Mouse (Mus musculus) MN1 (cell line): ENCODE results near the gene Trhr2.

Source experiments
- DNase-seq: peaks from one replicate; pipeline ENCODE4 v3.0.0-alpha.2; 2016; ENCODE audit warnings: low spot score

Trhr2 gene

DNA sequence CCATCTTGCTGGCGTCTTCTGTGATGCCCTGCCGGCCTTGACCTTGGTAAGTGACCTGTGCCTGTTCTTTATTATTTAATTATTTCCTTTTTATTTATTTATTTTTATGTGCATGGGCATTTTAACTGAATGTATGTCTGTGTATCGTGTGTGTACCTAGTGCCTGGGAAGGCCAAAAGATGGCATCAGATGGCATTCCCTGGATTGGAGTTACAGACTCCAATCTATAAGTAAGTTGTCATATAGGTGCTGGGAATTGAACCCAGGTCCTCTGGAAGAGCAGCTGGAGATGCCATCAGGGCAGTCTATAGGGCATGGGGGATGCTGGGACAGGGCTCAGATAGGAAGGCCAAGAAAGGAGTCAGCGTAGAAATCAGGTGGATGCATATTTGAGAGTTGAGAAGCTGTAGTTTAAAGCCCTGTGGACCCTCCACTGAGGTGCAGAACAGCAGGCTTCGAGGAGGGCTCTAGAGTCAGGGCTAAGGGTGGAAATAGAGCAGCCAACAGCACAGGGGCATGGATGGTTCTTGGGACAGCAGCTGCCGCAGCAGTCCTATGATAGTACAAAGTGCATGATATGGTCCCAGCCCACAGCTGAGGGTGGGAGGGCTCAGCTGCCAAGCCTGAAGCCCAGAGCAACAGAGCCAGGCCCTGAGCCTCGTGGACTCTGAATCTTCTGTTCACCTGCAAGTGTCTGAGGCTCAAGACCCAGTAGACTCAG is at the start of gene Trhr2:
Gene Trhr2, minus strand, starts transcription at position 51 of the 721 bp plus-strand sequence.
- no peak for DNase-seq

GRCm38 (mm10) chr8:122407678-122408077 is 47.1 kb upstream of the Trhr2 start:
- no peak for DNase-seq

- DNase-seq: no peak
Measured at GRCm38 (mm10) chr8:122405146-122405805, 44.7 kb upstream of the Trhr2 start.

GRCm38 (mm10) chr8:122398186-122398585 is 37.6 kb upstream of the Trhr2 start:
- no peak for DNase-seq

- no peak for DNase-seq
Measured at GRCm38 (mm10) chr8:122395291-122395690, 34.7 kb upstream of the Trhr2 start.

DNA sequence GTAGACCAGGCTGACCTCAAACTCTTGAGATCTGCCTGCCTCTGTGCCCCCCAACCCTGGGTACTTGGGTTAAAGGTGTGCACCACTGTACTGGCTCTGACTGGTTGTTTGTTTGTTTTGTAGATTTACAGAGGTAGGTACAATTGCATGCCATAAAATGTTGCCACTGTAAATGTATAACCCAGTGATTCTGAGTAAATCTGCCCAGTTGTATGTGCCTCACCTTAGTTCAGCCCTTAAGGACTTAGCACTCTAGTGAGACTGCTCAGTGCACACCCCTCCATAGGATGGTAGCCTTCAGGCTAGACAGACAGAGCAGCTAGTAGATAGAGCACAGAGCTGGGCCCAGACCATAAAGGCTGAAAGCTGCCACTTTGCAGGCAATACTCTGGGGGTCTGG is 33.2 kb upstream of the Trhr2 start:
- no peak for DNase-seq

DNA sequence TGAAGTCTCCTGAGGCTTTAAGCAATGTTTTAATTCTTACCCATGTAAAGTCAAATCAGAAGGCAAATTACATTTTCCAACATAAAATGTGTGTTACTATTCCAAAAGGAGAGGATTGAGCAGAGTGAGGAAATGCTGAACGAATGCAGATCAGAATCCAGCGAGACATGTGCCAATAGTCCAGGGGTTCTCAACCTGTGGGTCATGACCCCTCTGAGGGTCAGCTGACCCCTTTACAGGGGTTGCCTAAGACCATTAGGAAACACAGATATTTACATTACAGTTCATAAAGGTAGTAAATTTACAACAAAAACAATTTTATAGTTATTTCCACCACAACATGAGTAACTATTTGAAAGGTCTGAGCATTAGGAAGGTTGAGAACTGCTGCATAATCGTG is 30.2 kb upstream of the Trhr2 start:
- no peak for DNase-seq

- no peak for DNase-seq
Measured at GRCm38 (mm10) chr8:122389357-122389756, 28.8 kb upstream of the Trhr2 start.

DNA sequence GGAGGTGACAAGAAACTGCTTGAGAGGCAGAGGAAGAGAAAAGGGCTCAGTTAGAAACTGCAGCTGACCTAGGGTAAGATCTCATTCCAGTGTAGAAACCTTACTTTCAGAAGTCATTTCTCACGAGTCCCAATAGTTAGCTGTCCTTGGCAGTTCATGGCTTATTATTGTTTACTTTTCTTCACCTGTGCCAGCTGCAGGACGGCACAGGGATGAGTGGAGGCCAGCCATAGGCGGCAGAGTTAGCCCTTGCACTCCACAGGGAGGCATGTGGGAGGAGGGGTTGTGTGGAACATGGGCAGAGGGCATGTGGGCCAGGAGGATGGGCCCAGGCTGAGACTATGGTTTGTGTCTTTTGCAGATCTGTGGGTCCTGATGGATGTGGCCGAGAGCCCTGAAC is 22.5 kb upstream of the Trhr2 start:
- no peak for DNase-seq

DNA sequence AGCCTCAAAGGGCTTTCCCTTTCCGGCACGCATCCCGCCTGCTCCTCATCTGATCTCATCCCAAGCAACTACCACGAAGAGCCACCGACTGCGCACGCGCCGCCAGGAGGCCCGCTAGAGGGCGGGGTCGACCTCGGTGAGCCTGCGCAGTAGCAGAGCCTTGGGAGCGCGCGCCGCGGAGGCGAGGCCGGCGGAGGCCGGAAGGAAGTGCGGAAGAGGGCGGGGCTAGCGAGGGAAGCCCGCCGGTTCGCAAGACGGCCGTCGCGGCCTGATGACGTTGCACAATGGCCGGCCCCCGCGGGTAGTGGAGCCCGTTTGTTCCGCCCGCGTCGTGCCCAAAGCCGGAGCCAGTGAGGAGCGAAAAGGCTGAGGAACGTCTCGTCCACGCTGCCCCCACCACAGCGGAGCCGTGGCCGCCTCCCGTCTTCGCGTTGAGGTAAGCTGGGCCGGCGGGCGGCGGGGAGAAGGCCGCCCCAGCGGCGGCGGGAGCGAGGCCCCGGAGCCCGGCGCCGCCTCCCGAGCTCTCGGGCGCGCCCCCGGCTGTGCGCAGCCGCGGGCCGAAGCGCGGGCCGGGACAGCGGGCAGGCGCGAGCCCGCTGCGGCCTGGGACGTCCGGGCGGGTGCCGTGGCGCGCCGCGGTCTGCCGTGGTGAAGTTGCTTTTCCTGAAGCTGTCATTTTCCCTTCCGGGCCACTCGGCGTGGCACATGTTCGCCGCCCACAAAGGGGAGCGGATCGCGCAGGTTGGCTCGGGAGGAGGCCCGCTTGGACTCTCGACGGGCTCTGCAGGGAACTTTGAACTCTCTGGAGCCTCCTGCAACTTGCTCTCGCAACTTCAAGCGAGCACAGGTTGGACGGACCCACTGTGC is 16.1 kb upstream of the Trhr2 start, which contains the start of gene Zc3h18:
Gene Zc3h18, plus strand, starts transcription at position 245 of the 867 bp plus-strand sequence.
- peak; percentile 100 for DNase-seq

- DNase-seq: peak; percentile 56
Measured at GRCm38 (mm10) chr8:122375751-122376364, 15.3 kb upstream of the Trhr2 start.

- peak; percentile 27 for DNase-seq
Measured at GRCm38 (mm10) chr8:122375320-122375719, 14.8 kb upstream of the Trhr2 start.

DNA sequence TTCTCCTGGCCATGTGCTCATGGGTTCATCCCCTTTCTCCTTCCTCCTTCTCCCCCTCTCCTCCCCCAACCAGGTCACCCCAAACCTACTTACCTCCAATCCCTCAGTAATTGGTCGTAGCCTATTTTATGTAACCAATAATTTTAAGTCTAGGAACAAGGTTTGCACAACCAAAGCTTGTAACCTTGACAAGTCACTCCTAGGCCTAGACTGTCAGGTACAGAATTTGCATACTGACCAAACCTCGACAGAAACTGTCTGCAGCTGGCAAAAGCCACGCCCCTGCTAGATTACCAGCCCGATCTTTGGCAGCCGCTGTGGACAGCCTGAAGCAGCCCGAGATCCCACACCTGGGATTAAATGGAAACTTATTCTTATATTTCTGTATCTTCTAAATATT is 11.2 kb upstream of the Trhr2 start:
- no peak for DNase-seq

DNA sequence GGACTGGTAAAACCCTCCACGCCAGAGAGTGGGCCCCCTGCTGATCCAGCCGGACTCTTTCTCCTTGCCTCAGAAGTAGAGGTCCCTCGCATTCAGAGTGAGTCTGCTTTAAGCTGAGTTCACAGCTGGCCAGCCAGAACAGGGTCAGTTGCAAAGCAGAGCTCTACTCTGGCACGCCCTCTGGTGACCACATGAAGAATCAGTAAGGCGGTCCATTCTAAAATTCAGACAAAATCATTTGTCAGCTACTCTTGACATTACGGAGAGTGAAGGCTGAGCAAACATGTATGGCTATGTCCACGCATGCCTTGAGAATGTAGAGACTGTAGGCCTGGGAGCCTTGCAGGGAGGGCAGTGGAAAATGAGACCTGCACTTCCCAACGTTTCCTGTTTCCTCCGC is 9.1 kb upstream of the Trhr2 start:
- DNase-seq: peak; percentile 81

GRCm38 (mm10) chr8:122368494-122368893 is 7.9 kb upstream of the Trhr2 start:
- DNase-seq: no peak

- DNase-seq: no peak
Measured at GRCm38 (mm10) chr8:122362967-122363366, 2.4 kb upstream of the Trhr2 start.

- DNase-seq: peak; percentile 43
Measured at GRCm38 (mm10) chr8:122362271-122362670, 1.7 kb upstream of the Trhr2 start.

GRCm38 (mm10) chr8:122359111-122359775 is 1.3 kb downstream of the Trhr2 start:
- DNase-seq: no peak

GRCm38 (mm10) chr8:122357641-122358040 is 2.9 kb downstream of the Trhr2 start:
- DNase-seq: no peak

DNA sequence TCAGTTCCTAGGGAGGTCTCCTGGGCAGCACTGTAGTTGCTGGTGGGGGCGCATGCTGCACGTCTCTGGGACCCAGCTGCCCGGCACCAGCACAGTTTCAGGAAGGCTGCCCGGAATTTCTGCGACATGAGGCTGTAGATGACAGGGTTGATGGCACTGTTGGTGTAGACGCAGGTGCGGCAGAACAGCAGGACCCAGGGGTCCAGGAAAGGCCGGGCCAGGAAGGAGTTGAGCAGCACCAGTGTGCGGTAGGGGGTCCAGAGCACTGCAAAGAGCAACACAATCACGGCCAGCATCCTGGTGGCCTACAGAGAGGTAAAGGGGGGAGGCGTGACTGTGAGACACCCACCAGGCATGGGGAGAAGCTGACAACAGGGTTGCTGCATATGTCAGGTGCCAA is 3.3 kb downstream of the Trhr2 start:
- no peak for DNase-seq
